Mouse (Mus musculus): Measurements from ENCODE around the gene Ccser1.

The Ccser1 gene

GRCm38 (mm10) chr6:61206042-61206441 lies 25.9 kb downstream of the Ccser1 start:
- no peak for TF ChIP-seq GATA4 (IDR thresholded peaks at IDR 0.05; ENCODE audit: insufficient replicate concordance, low read length)

- TF ChIP-seq GATA4 (IDR thresholded peaks at IDR 0.05; ENCODE audit: insufficient replicate concordance, low read length) = no peak
Measured at GRCm38 (mm10) chr6:61206619-61207018, 26.5 kb downstream of the Ccser1 start.

- TF ChIP-seq GATA4 (IDR thresholded peaks at IDR 0.05; ENCODE audit: insufficient replicate concordance, low read length) = no peak
Measured at GRCm38 (mm10) chr6:61210061-61210737, 30.1 kb downstream of the Ccser1 start.

- no peak for TF ChIP-seq GATA4 (IDR thresholded peaks at IDR 0.05; ENCODE audit: insufficient replicate concordance, low read length)
Measured at GRCm38 (mm10) chr6:61215705-61216104, 35.6 kb downstream of the Ccser1 start.

- TF ChIP-seq GATA4 (IDR thresholded peaks at IDR 0.05; ENCODE audit: insufficient replicate concordance, low read length) = no peak
Measured at GRCm38 (mm10) chr6:61216514-61216913, 36.4 kb downstream of the Ccser1 start.

- TF ChIP-seq GATA4 (IDR thresholded peaks at IDR 0.05; ENCODE audit: insufficient replicate concordance, low read length) = no peak
Measured at GRCm38 (mm10) chr6:61217717-61218116, 37.6 kb downstream of the Ccser1 start.

GRCm38 (mm10) chr6:61223563-61223962 lies 43.4 kb downstream of the Ccser1 start:
- TF ChIP-seq GATA4 (IDR thresholded peaks at IDR 0.05; ENCODE audit: insufficient replicate concordance, low read length) = no peak

GRCm38 (mm10) chr6:61225302-61225701 lies 45.2 kb downstream of the Ccser1 start:
- no peak for TF ChIP-seq GATA4 (IDR thresholded peaks at IDR 0.05; ENCODE audit: insufficient replicate concordance, low read length)

- no peak for TF ChIP-seq GATA4 (IDR thresholded peaks at IDR 0.05; ENCODE audit: insufficient replicate concordance, low read length)
Measured at GRCm38 (mm10) chr6:61230058-61230718, 50.1 kb downstream of the Ccser1 start.

GRCm38 (mm10) chr6:61233060-61233459 lies 52.9 kb downstream of the Ccser1 start:
- TF ChIP-seq GATA4 (IDR thresholded peaks at IDR 0.05; ENCODE audit: insufficient replicate concordance, low read length) = no peak

GRCm38 (mm10) chr6:61233548-61234187 lies 53.5 kb downstream of the Ccser1 start:
- no peak for TF ChIP-seq GATA4 (IDR thresholded peaks at IDR 0.05; ENCODE audit: insufficient replicate concordance, low read length)

- no peak for TF ChIP-seq GATA4 (IDR thresholded peaks at IDR 0.05; ENCODE audit: insufficient replicate concordance, low read length)
Measured at GRCm38 (mm10) chr6:61240618-61241017, 60.5 kb downstream of the Ccser1 start.

- no peak for TF ChIP-seq GATA4 (IDR thresholded peaks at IDR 0.05; ENCODE audit: insufficient replicate concordance, low read length)
Measured at GRCm38 (mm10) chr6:61242556-61242955, 62.4 kb downstream of the Ccser1 start.

GRCm38 (mm10) chr6:61246523-61246922 lies 66.4 kb downstream of the Ccser1 start:
- TF ChIP-seq GATA4 (IDR thresholded peaks at IDR 0.05; ENCODE audit: insufficient replicate concordance, low read length) = no peak

GRCm38 (mm10) chr6:61247842-61248472 lies 67.8 kb downstream of the Ccser1 start:
- TF ChIP-seq GATA4 (IDR thresholded peaks at IDR 0.05; ENCODE audit: insufficient replicate concordance, low read length) = no peak

GRCm38 (mm10) chr6:61248700-61249099 lies 68.6 kb downstream of the Ccser1 start:
- TF ChIP-seq GATA4 (IDR thresholded peaks at IDR 0.05; ENCODE audit: insufficient replicate concordance, low read length) = no peak
